Mouse (Mus musculus): Measurements from ENCODE around the gene Kif13a.

DNA sequence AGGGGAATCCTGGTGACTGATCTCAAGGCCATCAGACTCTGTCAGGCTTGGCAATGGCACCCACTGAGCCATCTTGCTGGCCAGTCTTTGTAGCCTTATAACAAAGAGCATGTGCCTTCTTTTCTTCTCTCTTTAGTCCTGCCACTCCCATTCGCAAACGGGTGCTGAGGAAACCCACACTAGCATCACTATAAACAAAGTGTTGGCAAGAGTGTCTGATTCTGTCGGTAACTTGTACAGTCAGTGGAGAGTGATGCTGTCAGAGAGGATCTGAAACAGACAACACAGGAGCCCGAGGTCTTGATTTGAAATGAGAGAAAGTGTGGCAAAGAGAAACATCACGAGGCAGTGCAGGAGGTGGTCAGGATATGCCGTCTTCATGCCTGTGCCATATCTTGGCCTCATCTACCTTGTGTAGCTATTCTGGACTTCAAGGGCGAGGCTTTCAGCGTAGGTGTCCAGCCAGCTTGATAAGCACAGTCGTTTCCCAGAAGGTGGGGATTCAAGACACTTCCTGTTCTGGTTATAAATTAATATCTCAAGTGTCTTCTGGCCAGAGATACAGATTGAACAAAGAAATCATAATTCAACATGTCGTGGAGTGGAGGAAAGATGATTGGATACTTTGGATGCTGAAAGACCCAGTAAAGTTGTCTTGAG is 40.7 kb upstream of the Kif13a start:
- TF ChIP-seq POLR2A (IDR thresholded peaks at IDR 0.05; ENCODE audit: borderline replicate concordance, control insufficient read depth, low read depth, low read length) (no peak), CTCF (IDR thresholded peaks at IDR 0.05; ENCODE audit: control insufficient read depth, insufficient read depth, low read length) (no peak)

All from bone marrow, adult 2 months (tissue).